Mouse (Mus musculus): ENCODE measurements at regions not wholly inside any gene's neighbourhood (a gene's known extent, or its start where the extent isn't known, plus 50 kb on each side); places are given as distances from the start of the nearest gene placed in this dataset.

- TF ChIP-seq MAFK (IDR thresholded peaks at IDR 0.05; ENCODE audit: insufficient read depth, low read depth, low read length) = no peak
- TF ChIP-seq ZC3H11A (IDR thresholded peaks at IDR 0.05; ENCODE audit: borderline replicate concordance, low read depth, low read length) = no peak
- TF ChIP-seq ZNF384 (IDR thresholded peaks at IDR 0.05; ENCODE audit: low read depth, low read length) = no peak
- in situ Hi-C loops (cut with MboI; ENCODE audit: low sequenced_read_pairs in 2 of 2, unreplicated experiment in 2 of 2) = no loop called here
- Histone ChIP-seq H3K9ac (ENCODE audit: insufficient read depth, low read depth, low read length, poor library complexity, severe bottlenecking) (no peak overlapping the region), H3K4me3 (ENCODE audit: insufficient read depth in 1 of 2, low read depth in 1 of 2, low read length in 2 of 2, poor library complexity in 1 of 2, severe bottlenecking in 1 of 2) (no peak overlapping the region), H3K27ac (ENCODE audit: insufficient read depth, low read depth, low read length, poor library complexity, severe bottlenecking) (no peak overlapping the region), H3K4me1 (ENCODE audit: control insufficient read depth in 2 of 2, insufficient read depth in 2 of 2, low read length in 2 of 2, poor library complexity in 1 of 2) (peaks cover 0 to 6% of the 10 kb centered on the region in 2 experiments; a peak in 1 of 4 replicates), H3K36me3 (ENCODE audit: control insufficient read depth, insufficient read depth, low read length, poor library complexity, severe bottlenecking) (no peaks in the 10 kb centered on the region), H3K9me3 (ENCODE audit: control insufficient read depth, insufficient read depth, low read depth, low read length) (no peaks in the 10 kb centered on the region)
- no peak for DNase-seq (ENCODE audit: low read depth, low spot score)
Measured at GRCm38 (mm10) chr14:91658654-91659421, 2231.6 kb downstream of the Pcdh9 start.

GRCm38 (mm10) chr14:91656011-91656410, 2234.5 kb downstream of the Pcdh9 start:
- Histone ChIP-seq H3K9ac (ENCODE audit: insufficient read depth, low read depth, low read length, poor library complexity, severe bottlenecking) (no peak overlapping the region), H3K36me3 (ENCODE audit: control insufficient read depth, insufficient read depth, low read length, poor library complexity, severe bottlenecking) (no peaks in the 10 kb centered on the region), H3K9me3 (ENCODE audit: control insufficient read depth, insufficient read depth, low read depth, low read length) (no peaks in the 10 kb centered on the region), H3K27ac (ENCODE audit: insufficient read depth, low read depth, low read length, poor library complexity, severe bottlenecking) (peak overlapping the region; percentile 82), H3K4me3 (ENCODE audit: insufficient read depth in 1 of 2, low read depth in 1 of 2, low read length in 2 of 2, poor library complexity in 1 of 2, severe bottlenecking in 1 of 2) (no peak overlapping the region), H3K4me1 (ENCODE audit: control insufficient read depth in 2 of 2, insufficient read depth in 2 of 2, low read length in 2 of 2, poor library complexity in 1 of 2) (peaks cover 0 to 6% of the 10 kb centered on the region in 2 experiments; a peak in 1 of 4 replicates)
- DNase-seq (ENCODE audit: low read depth, low spot score) = peak; percentile 68
- TF ChIP-seq ZC3H11A (IDR thresholded peaks at IDR 0.05; ENCODE audit: borderline replicate concordance, low read depth, low read length) (no peak), CHD2 (IDR thresholded peaks at IDR 0.05; ENCODE audit: low read depth, low read length) (no peak), HCFC1 (IDR thresholded peaks at IDR 0.05; ENCODE audit: borderline replicate concordance, insufficient read depth, low read length) (no peak), MAFK (IDR thresholded peaks at IDR 0.05; ENCODE audit: insufficient read depth, low read depth, low read length) (no peak), ZNF384 (IDR thresholded peaks at IDR 0.05; ENCODE audit: low read depth, low read length) (no peak)
- in situ Hi-C loops (cut with MboI; ENCODE audit: low sequenced_read_pairs in 2 of 2, unreplicated experiment in 2 of 2) = no loop called here

DNA sequence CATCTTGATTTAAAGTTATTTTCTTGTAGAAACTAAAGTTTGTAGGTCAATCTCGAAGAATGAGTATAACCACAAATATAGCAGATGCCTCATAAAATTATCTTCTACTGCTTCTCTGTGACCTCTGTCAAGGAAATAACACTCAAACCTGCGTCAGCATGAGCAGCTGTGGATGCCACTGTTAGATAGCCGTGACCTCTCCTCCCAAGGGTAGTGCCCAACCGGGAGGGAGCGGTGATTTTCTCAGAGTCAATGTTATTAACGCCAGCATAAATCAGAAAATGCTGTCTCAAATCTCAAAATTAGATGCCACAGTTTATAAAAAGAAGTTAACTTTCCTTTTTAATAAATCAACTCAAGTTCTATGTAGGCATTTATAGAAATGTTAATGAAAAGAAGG, 2259.5 kb downstream of the Pcdh9 start:
- H3K27ac ChIP-seq (ENCODE audit: insufficient read depth, low read depth, low read length, poor library complexity, severe bottlenecking) = no peak overlapping the region
- no peaks in the 10 kb centered on the region for H3K36me3 ChIP-seq (ENCODE audit: control insufficient read depth, insufficient read depth, low read length, poor library complexity, severe bottlenecking)
- no peak for DNase-seq (ENCODE audit: low read depth, low spot score)
- no peaks in the 10 kb centered on the region for H3K4me1 ChIP-seq (ENCODE audit: control insufficient read depth in 2 of 2, insufficient read depth in 2 of 2, low read length in 2 of 2, poor library complexity in 1 of 2)
- H3K4me3 ChIP-seq (ENCODE audit: insufficient read depth in 1 of 2, low read depth in 1 of 2, low read length in 2 of 2, poor library complexity in 1 of 2, severe bottlenecking in 1 of 2) = no peak overlapping the region
- no peak for TF ChIP-seq ZC3H11A (IDR thresholded peaks at IDR 0.05; ENCODE audit: borderline replicate concordance, low read depth, low read length)
- TF ChIP-seq MAFK (IDR thresholded peaks at IDR 0.05; ENCODE audit: insufficient read depth, low read depth, low read length) = no peak
- TF ChIP-seq CHD2 (IDR thresholded peaks at IDR 0.05; ENCODE audit: low read depth, low read length) = no peak
- no peak for TF ChIP-seq ZNF384 (IDR thresholded peaks at IDR 0.05; ENCODE audit: low read depth, low read length)
- no peak for TF ChIP-seq HCFC1 (IDR thresholded peaks at IDR 0.05; ENCODE audit: borderline replicate concordance, insufficient read depth, low read length)
- no peaks in the 10 kb centered on the region for H3K9me3 ChIP-seq (ENCODE audit: control insufficient read depth, insufficient read depth, low read depth, low read length)
- in situ Hi-C loops (cut with MboI; ENCODE audit: low sequenced_read_pairs in 2 of 2, unreplicated experiment in 2 of 2) = no loop called here
- no peak overlapping the region for H3K9ac ChIP-seq (ENCODE audit: insufficient read depth, low read depth, low read length, poor library complexity, severe bottlenecking)

GRCm38 (mm10) chr14:91614391-91614790, 2276.1 kb downstream of the Pcdh9 start:
- no peak for TF ChIP-seq CHD2 (IDR thresholded peaks at IDR 0.05; ENCODE audit: low read depth, low read length)
- TF ChIP-seq ZNF384 (IDR thresholded peaks at IDR 0.05; ENCODE audit: low read depth, low read length) = no peak
- no peak for TF ChIP-seq HCFC1 (IDR thresholded peaks at IDR 0.05; ENCODE audit: borderline replicate concordance, insufficient read depth, low read length)
- no peak for TF ChIP-seq ZC3H11A (IDR thresholded peaks at IDR 0.05; ENCODE audit: borderline replicate concordance, low read depth, low read length)
- no peak for TF ChIP-seq MAFK (IDR thresholded peaks at IDR 0.05; ENCODE audit: insufficient read depth, low read depth, low read length)
- H3K9me3 ChIP-seq (ENCODE audit: control insufficient read depth, insufficient read depth, low read depth, low read length) = no peaks in the 10 kb centered on the region
- no peak for DNase-seq (ENCODE audit: low read depth, low spot score)
- in situ Hi-C loops (cut with MboI; ENCODE audit: low sequenced_read_pairs in 2 of 2, unreplicated experiment in 2 of 2) = no loop called here
- H3K4me1 ChIP-seq (ENCODE audit: control insufficient read depth in 2 of 2, insufficient read depth in 2 of 2, low read length in 2 of 2, poor library complexity in 1 of 2) = no peaks in the 10 kb centered on the region
- H3K4me3 ChIP-seq (ENCODE audit: insufficient read depth in 1 of 2, low read depth in 1 of 2, low read length in 2 of 2, poor library complexity in 1 of 2, severe bottlenecking in 1 of 2) = no peak overlapping the region
- no peak overlapping the region for H3K27ac ChIP-seq (ENCODE audit: insufficient read depth, low read depth, low read length, poor library complexity, severe bottlenecking)
- H3K9ac ChIP-seq (ENCODE audit: insufficient read depth, low read depth, low read length, poor library complexity, severe bottlenecking) = no peak overlapping the region
- no peaks in the 10 kb centered on the region for H3K36me3 ChIP-seq (ENCODE audit: control insufficient read depth, insufficient read depth, low read length, poor library complexity, severe bottlenecking)
